Mouse (Mus musculus): ENCODE measurements around the gene Hist1h3c. TPM values are rescaled to one million over a fixed set of nuclear protein-coding genes. Genes with fewer than 3 reads are reported as not detected.

The Hist1h3c gene
- polyA plus RNA-seq, 1 experiment from 2014 or later = 4.9 TPM

DNA sequence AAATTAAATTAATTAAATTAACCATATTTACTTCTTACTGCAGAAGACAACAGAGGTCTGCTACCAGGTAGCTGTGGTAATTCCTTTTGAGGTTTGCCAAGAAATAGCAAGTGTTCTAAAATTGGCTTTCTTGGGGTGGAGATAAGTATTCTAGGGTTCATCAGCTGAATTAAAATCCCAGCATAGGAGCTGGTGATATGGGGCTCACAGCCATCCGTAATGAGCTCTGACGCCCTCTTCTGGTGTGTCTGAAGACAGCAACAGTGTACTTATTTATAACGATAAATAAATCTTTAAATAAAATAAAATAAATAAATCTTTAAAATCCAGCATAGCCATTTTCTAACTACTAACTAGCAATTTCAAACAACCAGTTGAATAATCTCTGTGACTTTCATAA, 45.6 kb downstream of the Hist1h3c start:
- no peak overlapping the region for H3K4me3 ChIP-seq (ENCODE audit: low read length)
- no peaks in the 10 kb centered on the region for H3K27me3 ChIP-seq (replicated peaks; ENCODE audit: control insufficient read depth, insufficient read depth, low read length)
- ATAC-seq = no peak
- peaks cover 5% of the 10 kb centered on the region; the same call in 1 of the 2 replicates for H3K4me1 ChIP-seq (ENCODE audit: control insufficient read depth, insufficient read depth, low read length)
- no peaks in the 10 kb centered on the region for H3K36me3 ChIP-seq (ENCODE audit: control insufficient read depth, insufficient read depth, low read length)
- H3K9me3 ChIP-seq (ENCODE audit: control insufficient read depth, low read length) = no peaks in the 10 kb centered on the region
- no peak overlapping the region for H3K4me2 ChIP-seq (ENCODE audit: low read depth, low read length)
- H3K9ac ChIP-seq (ENCODE audit: low read depth, low read length) = no peak overlapping the region
- no peak overlapping the region for H3K27ac ChIP-seq (ENCODE audit: low read length)
- WGBS = 70% methylated on average over 3 of the region's 3 CpGs

DNA sequence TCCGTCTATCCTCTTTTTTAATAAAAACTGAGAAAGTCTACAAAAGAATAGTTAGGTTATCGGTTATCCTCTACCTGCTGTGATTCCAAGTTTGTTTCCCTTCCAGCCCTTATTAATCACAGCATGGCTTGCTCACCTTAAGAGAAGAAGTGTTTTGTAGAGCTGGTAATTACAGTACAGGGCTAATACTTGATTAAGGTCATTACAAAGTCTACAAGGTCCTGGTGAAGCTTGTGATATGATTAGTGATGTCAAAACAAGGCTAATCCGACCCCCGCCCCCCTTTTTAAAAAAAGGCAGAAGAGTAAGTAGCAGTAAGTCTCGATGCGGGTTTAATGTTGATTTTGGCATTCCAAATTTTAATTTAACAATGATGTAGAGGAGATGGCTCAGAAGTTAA, 46.4 kb downstream of the Hist1h3c start:
- Histone ChIP-seq H3K4me3 (ENCODE audit: low read length) (no peak overlapping the region), H3K36me3 (ENCODE audit: control insufficient read depth, insufficient read depth, low read length) (no peaks in the 10 kb centered on the region), H3K4me1 (ENCODE audit: control insufficient read depth, insufficient read depth, low read length) (peaks cover 5% of the 10 kb centered on the region; the same call in 1 of the 2 replicates), H3K27me3 (replicated peaks; ENCODE audit: control insufficient read depth, insufficient read depth, low read length) (no peaks in the 10 kb centered on the region), H3K27ac (ENCODE audit: low read length) (peak overlapping the region; percentile 45; the same call in 1 of the 2 replicates), H3K9ac (ENCODE audit: low read depth, low read length) (no peak overlapping the region), H3K9me3 (ENCODE audit: control insufficient read depth, low read length) (no peaks in the 10 kb centered on the region), H3K4me2 (ENCODE audit: low read depth, low read length) (peak overlapping the region; percentile 35)
- WGBS = 68% methylated on average over 6 of the region's 6 CpGs
- ATAC-seq = no peak

DNA sequence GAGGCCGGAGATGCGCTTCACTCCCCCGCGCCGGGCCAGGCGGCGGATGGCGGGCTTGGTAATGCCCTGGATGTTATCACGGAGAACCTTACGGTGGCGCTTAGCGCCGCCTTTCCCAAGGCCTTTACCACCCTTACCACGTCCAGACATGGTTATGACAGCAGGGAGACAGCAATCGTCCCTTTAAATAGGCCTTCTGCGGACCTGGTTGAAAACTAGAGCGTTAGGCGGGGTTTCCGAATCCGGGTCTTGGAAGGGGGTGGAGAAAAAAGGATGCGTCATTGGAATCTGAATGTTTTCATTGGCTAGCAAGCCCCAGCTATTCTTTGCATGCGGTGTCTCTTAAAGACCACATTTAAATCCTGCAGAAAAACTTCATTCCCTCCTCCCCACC, 47.1 kb downstream of the Hist1h3c start, which contains the start of gene Hist1h4c:
Gene Hist1h4c, minus strand, starts transcription at position 155 of the 394 bp plus-strand sequence.
- peak within 1 kb of the TSS; percentile 69 for H3K4me2 ChIP-seq (ENCODE audit: low read depth, low read length)
- H3K4me1 ChIP-seq (ENCODE audit: control insufficient read depth, insufficient read depth, low read length) = peaks cover 5% of the 10 kb centered on the region; the same call in 1 of the 2 replicates
- H3K27ac ChIP-seq (ENCODE audit: low read length) = peak within 1 kb of the TSS; percentile 94
- WGBS = under 1% methylated on average over 17 of the region's 22 CpGs
- H3K27me3 ChIP-seq (replicated peaks; ENCODE audit: control insufficient read depth, insufficient read depth, low read length) = no peaks in the 10 kb centered on the region
- peak; percentile 96 for ATAC-seq
- no peaks in the 10 kb centered on the region for H3K36me3 ChIP-seq (ENCODE audit: control insufficient read depth, insufficient read depth, low read length)
- peak within 1 kb of the TSS; percentile 71 for H3K9ac ChIP-seq (ENCODE audit: low read depth, low read length)
- H3K4me3 ChIP-seq (ENCODE audit: low read length) = peak within 1 kb of the TSS; percentile 54
- H3K9me3 ChIP-seq (ENCODE audit: control insufficient read depth, low read length) = no peaks in the 10 kb centered on the region

DNA sequence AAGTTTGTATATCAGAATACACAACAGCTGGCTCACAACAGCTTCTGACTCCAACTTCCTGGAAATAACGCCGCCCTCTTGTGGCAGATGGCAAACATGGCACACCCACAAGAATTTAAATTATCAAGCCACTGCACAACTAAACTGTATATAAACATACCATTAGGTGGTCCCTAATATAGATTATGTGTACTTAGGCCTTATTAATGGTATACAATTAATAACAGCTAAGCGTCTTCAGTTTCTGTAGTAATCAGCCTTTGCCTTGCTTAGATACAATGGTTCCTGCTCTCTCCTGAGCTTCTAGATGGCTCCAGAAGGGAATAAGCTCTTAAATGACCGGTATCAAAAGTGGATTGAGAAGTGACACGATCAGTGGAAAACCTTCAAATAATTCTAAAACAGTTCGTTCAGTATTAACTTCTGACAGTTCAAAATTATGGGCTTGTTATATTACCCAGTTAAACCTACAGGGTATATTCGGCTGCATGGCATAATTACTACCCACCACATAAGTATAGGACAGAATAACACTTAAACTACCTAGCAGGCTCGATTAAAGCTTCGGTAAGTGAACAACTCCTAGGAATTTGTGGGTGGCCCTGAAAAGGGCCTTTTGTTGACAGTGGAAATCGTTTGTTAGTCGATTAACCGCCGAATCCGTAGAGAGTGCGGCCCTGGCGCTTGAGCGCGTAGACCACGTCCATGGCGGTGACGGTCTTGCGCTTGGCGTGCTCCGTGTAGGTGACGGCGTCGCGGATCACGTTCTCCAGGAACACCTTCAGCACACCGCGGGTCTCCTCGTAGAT, 47.7 kb downstream of the Hist1h3c start:
- Histone ChIP-seq H3K4me1 (ENCODE audit: control insufficient read depth, insufficient read depth, low read length) (peaks cover 5% of the 10 kb centered on the region; the same call in 1 of the 2 replicates), H3K9ac (ENCODE audit: low read depth, low read length) (peak overlapping the region; percentile 71), H3K9me3 (ENCODE audit: control insufficient read depth, low read length) (no peaks in the 10 kb centered on the region), H3K36me3 (ENCODE audit: control insufficient read depth, insufficient read depth, low read length) (no peaks in the 10 kb centered on the region), H3K4me3 (ENCODE audit: low read length) (peak overlapping the region; percentile 54), H3K27ac (ENCODE audit: low read length) (peak overlapping the region; percentile 94), H3K4me2 (ENCODE audit: low read depth, low read length) (peak overlapping the region; percentile 69), H3K27me3 (replicated peaks; ENCODE audit: control insufficient read depth, insufficient read depth, low read length) (no peaks in the 10 kb centered on the region)
- under 1% methylated on average over 21 of the region's 32 CpGs for WGBS
- peak; percentile 52 for ATAC-seq

DNA sequence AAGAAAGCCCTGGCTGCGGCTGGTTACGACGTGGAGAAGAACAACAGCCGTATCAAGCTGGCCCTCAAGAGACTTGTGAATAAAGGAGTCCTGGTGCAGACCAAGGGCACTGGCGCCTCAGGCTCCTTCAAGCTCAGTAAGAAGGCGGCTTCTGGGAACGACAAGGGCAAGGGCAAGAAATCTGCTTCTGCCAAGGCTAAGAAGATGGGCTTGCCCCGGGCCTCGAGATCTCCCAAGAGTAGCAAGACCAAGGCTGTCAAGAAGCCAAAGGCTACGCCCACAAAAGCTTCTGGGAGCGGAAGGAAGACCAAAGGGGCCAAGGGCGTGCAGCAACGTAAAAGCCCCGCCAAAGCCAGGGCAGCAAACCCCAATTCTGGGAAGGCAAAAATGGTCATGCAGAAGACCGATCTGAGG, 49.3 kb downstream of the Hist1h3c start:
- Histone ChIP-seq H3K36me3 (ENCODE audit: control insufficient read depth, insufficient read depth, low read length) (no peaks in the 10 kb centered on the region), H3K4me2 (ENCODE audit: low read depth, low read length) (no peak overlapping the region), H3K4me1 (ENCODE audit: control insufficient read depth, insufficient read depth, low read length) (peaks cover 4% of the 10 kb centered on the region; the same call in 1 of the 2 replicates), H3K27ac (ENCODE audit: low read length) (no peak overlapping the region), H3K9ac (ENCODE audit: low read depth, low read length) (no peak overlapping the region), H3K27me3 (replicated peaks; ENCODE audit: control insufficient read depth, insufficient read depth, low read length) (no peaks in the 10 kb centered on the region), H3K9me3 (ENCODE audit: control insufficient read depth, low read length) (no peaks in the 10 kb centered on the region), H3K4me3 (ENCODE audit: low read length) (no peak overlapping the region)
- ATAC-seq = no peak
- 65% methylated on average over 15 of the region's 15 CpGs for WGBS

DNA sequence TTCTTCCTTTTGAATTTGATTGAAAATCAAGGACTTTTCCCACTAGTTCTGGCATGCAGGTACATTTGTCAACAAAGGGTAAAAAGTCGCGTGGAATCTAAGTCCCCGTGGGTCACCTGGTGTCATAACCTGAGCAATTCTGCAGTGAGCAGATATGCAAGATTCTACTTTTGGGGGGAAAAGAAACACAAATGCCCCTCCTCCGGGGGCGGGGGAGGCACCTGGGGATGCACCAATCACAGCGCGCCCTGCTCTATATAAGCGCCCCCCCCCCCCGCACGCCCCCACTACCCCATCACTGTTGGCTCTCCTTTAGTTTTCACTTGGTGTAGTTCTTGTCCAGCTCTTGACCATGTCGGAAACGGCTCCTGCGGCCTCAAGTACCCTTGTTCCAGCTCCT, 49.9 kb downstream of the Hist1h3c start, which contains the start of gene Hist1h1t:
Gene Hist1h1t, plus strand, starts transcription at position 301 of the 400 bp plus-strand sequence.
- no peak within 1 kb of the TSS for H3K4me2 ChIP-seq (ENCODE audit: low read depth, low read length)
- H3K9me3 ChIP-seq (ENCODE audit: control insufficient read depth, low read length) = no peaks in the 10 kb centered on the region
- H3K9ac ChIP-seq (ENCODE audit: low read depth, low read length) = no peak within 1 kb of the TSS
- no peak within 1 kb of the TSS for H3K4me3 ChIP-seq (ENCODE audit: low read length)
- no peak within 1 kb of the TSS for H3K27ac ChIP-seq (ENCODE audit: low read length)
- ATAC-seq = no peak
- H3K36me3 ChIP-seq (ENCODE audit: control insufficient read depth, insufficient read depth, low read length) = no peaks in the 10 kb centered on the region
- H3K27me3 ChIP-seq (replicated peaks; ENCODE audit: control insufficient read depth, insufficient read depth, low read length) = no peaks in the 10 kb centered on the region
- WGBS = 47% methylated on average over 12 of the region's 13 CpGs
- H3K4me1 ChIP-seq (ENCODE audit: control insufficient read depth, insufficient read depth, low read length) = peaks cover 3% of the 10 kb centered on the region; the same call in 1 of the 2 replicates

Small RNAs within 50 kb of the gene (microRNA-seq; reads per million reads assigned to microRNA genes)
- gene Gm44314 (not detected), gene Gm44484 (not detected)

Other genes starting within 250 kb of the Hist1h3c start
- gene Hist1h4h, start 214.6 kb downstream of the Hist1h3c start, polyA plus RNA-seq (2015; fragmentation: Nextera tagmentation; extraction: Ambion mirVana) = 3.5 and 3.7 TPM in 2 replicates
- 2.5 and 3.6 TPM in 2 replicates for gene Hist1h2af, start 211.7 kb downstream of the Hist1h3c start, polyA plus RNA-seq (2015; fragmentation: Nextera tagmentation; extraction: Ambion mirVana)
- gene Hist1h3g, start 210.2 kb downstream of the Hist1h3c start, polyA plus RNA-seq (2015; fragmentation: Nextera tagmentation; extraction: Ambion mirVana) = 2.6 and 3.7 TPM in 2 replicates
- gene Hist1h2bh, start 202.2 kb downstream of the Hist1h3c start, polyA plus RNA-seq (2015; fragmentation: Nextera tagmentation; extraction: Ambion mirVana) = 0.65 and 0.94 TPM in 2 replicates
- gene Hist1h3f, start 201.6 kb downstream of the Hist1h3c start, polyA plus RNA-seq (2015; fragmentation: Nextera tagmentation; extraction: Ambion mirVana) = 0.44 and 0.60 TPM in 2 replicates
- 0.68 and 0.98 TPM in 2 replicates for gene Hist1h4f, start 194.0 kb downstream of the Hist1h3c start, polyA plus RNA-seq (2015; fragmentation: Nextera tagmentation; extraction: Ambion mirVana)
- gene Hist1h1d, start 192.3 kb downstream of the Hist1h3c start, polyA plus RNA-seq (2015; fragmentation: Nextera tagmentation; extraction: Ambion mirVana) = 0.28 and 0.42 TPM in 2 replicates
- 2.7 and 4.1 TPM in 2 replicates for gene Hist1h3e, start 183.2 kb downstream of the Hist1h3c start, polyA plus RNA-seq (2015; fragmentation: Nextera tagmentation; extraction: Ambion mirVana)
- 39.1 and 46.5 TPM in 2 replicates for gene Hist1h2ae, start 174.4 kb downstream of the Hist1h3c start, polyA plus RNA-seq (2015; fragmentation: Nextera tagmentation; extraction: Ambion mirVana)
- 8.7 and 8.8 TPM in 2 replicates for gene Hist1h2bg, start 174.2 kb downstream of the Hist1h3c start, polyA plus RNA-seq (2015; fragmentation: Nextera tagmentation; extraction: Ambion mirVana)
- 0.62 and 2.1 TPM in 2 replicates for gene Hist1h2bf, start 171.4 kb downstream of the Hist1h3c start, polyA plus RNA-seq (2015; fragmentation: Nextera tagmentation; extraction: Ambion mirVana)
- 0.65 and 2.7 TPM in 2 replicates for gene Hist1h2ad, start 171.2 kb downstream of the Hist1h3c start, polyA plus RNA-seq (2015; fragmentation: Nextera tagmentation; extraction: Ambion mirVana)
- 3.8 and 4.8 TPM in 2 replicates for gene Hist1h3d, start 169.8 kb downstream of the Hist1h3c start, polyA plus RNA-seq (2015; fragmentation: Nextera tagmentation; extraction: Ambion mirVana)
- gene Hist1h4d, start 164.0 kb downstream of the Hist1h3c start, polyA plus RNA-seq (2015; fragmentation: Nextera tagmentation; extraction: Ambion mirVana) = 61.7 and 73.9 TPM in 2 replicates
- 1.4 and 2.3 TPM in 2 replicates for gene Hist1h2be, start 124.5 kb downstream of the Hist1h3c start, polyA plus RNA-seq (2015; fragmentation: Nextera tagmentation; extraction: Ambion mirVana)
- 10.4 and 13.7 TPM in 2 replicates for gene Hist1h1e, start 123.0 kb downstream of the Hist1h3c start, polyA plus RNA-seq (2015; fragmentation: Nextera tagmentation; extraction: Ambion mirVana)
- gene Hist1h2ac, start 61.7 kb downstream of the Hist1h3c start, polyA plus RNA-seq (2015; fragmentation: Nextera tagmentation; extraction: Ambion mirVana) = 0.94 and 1.0 TPM in 2 replicates
- 101 and 110 TPM in 2 replicates for gene Hist1h2bc, start 61.4 kb downstream of the Hist1h3c start, polyA plus RNA-seq (2015; fragmentation: Nextera tagmentation; extraction: Ambion mirVana)
- gene Hist1h1t, start 49.8 kb downstream of the Hist1h3c start, polyA plus RNA-seq (2015; fragmentation: Nextera tagmentation; extraction: Ambion mirVana) = 0.15 and 0.20 TPM in 2 replicates
- 2.9 and 3.1 TPM in 2 replicates for gene Hist1h4c, start 47.1 kb downstream of the Hist1h3c start, polyA plus RNA-seq (2015; fragmentation: Nextera tagmentation; extraction: Ambion mirVana)
- gene Hfe, start 34.7 kb downstream of the Hist1h3c start, polyA plus RNA-seq (2015; fragmentation: Nextera tagmentation; extraction: Ambion mirVana) = 8.5 and 9.7 TPM in 2 replicates
- gene Hist1h1c, start 6.8 kb downstream of the Hist1h3c start, polyA plus RNA-seq (2015; fragmentation: Nextera tagmentation; extraction: Ambion mirVana) = 33.6 and 35.3 TPM in 2 replicates
- 1.7 and 2.0 TPM in 2 replicates for gene Hist1h2bb, start 1.1 kb upstream of the Hist1h3c start, polyA plus RNA-seq (2015; fragmentation: Nextera tagmentation; extraction: Ambion mirVana)
- gene Hist1h2ab, start 5.5 kb upstream of the Hist1h3c start, polyA plus RNA-seq (2015; fragmentation: Nextera tagmentation; extraction: Ambion mirVana) = 16.9 and 20.0 TPM in 2 replicates
- 4.7 and 7.4 TPM in 2 replicates for gene Hist1h3b, start 6.7 kb upstream of the Hist1h3c start, polyA plus RNA-seq (2015; fragmentation: Nextera tagmentation; extraction: Ambion mirVana)
- gene Hist1h4b, start 11.4 kb upstream of the Hist1h3c start, polyA plus RNA-seq (2015; fragmentation: Nextera tagmentation; extraction: Ambion mirVana) = 1.4 and 2.1 TPM in 2 replicates
- gene Hist1h4a, start 15.6 kb upstream of the Hist1h3c start, polyA plus RNA-seq (2015; fragmentation: Nextera tagmentation; extraction: Ambion mirVana) = 0.60 TPM in 1 of 2 replicates, not detected in the other
- 3.1 and 4.2 TPM in 2 replicates for gene Hist1h3a, start 16.8 kb upstream of the Hist1h3c start, polyA plus RNA-seq (2015; fragmentation: Nextera tagmentation; extraction: Ambion mirVana)
- gene Hist1h1a, start 18.1 kb upstream of the Hist1h3c start, polyA plus RNA-seq (2015; fragmentation: Nextera tagmentation; extraction: Ambion mirVana) = 0.38 and 0.99 TPM in 2 replicates
- gene Trim38, start 24.3 kb upstream of the Hist1h3c start, polyA plus RNA-seq (2015; fragmentation: Nextera tagmentation; extraction: Ambion mirVana) = 0.11 and 0.12 TPM in 2 replicates
- gene Slc17a2, start 61.4 kb upstream of the Hist1h3c start, polyA plus RNA-seq (2015; fragmentation: Nextera tagmentation; extraction: Ambion mirVana) = 0.11 TPM in 1 of 2 replicates, not detected in the other
- gene Slc17a3, start 93.8 kb upstream of the Hist1h3c start, polyA plus RNA-seq (2015; fragmentation: Nextera tagmentation; extraction: Ambion mirVana) = 0.22 and 0.35 TPM in 2 replicates
- gene Slc17a1, start 122.1 kb upstream of the Hist1h3c start, polyA plus RNA-seq (2015; fragmentation: Nextera tagmentation; extraction: Ambion mirVana) = 0.77 and 0.97 TPM in 2 replicates
- gene Slc17a4, start 169.4 kb upstream of the Hist1h3c start, polyA plus RNA-seq (2015; fragmentation: Nextera tagmentation; extraction: Ambion mirVana) = 24.8 and 31.7 TPM in 2 replicates
- gene Hist1h2ba, start 188.6 kb upstream of the Hist1h3c start, polyA plus RNA-seq (2015; fragmentation: Nextera tagmentation; extraction: Ambion mirVana) = not detected in 2 replicates
- not detected in 2 replicates for gene Hist1h2aa, start 188.9 kb upstream of the Hist1h3c start, polyA plus RNA-seq (2015; fragmentation: Nextera tagmentation; extraction: Ambion mirVana)
- 7.5 and 7.9 TPM in 2 replicates for gene Scgn, start 245.6 kb upstream of the Hist1h3c start, polyA plus RNA-seq (2015; fragmentation: Nextera tagmentation; extraction: Ambion mirVana)